Mouse (Mus musculus) left cerebral cortex, adult 2 months (tissue): Measurements from ENCODE around the gene Dll1. TPM values are rescaled to one million over a fixed set of nuclear protein-coding genes. Genes with fewer than 3 reads are reported as not detected.
A peak's percentile ranks its signal among the peaks of the same experiment; 100 is the strongest.

Source experiments
- DNase-seq, 2 experiments: peaks; one replicate each; pipeline ENCODE4 v3.0.0; 2021 to 2022; ENCODE audit warnings: low spot score in 2 of 2, mixed read lengths in 1 of 2; ENCODE audit errors: extremely low spot score in 1 of 2
- H3K27ac ChIP-seq: fragments of 200-600 bp; 2 replicates; pipeline ENCODE4 v1.8.1; 2022
- H3K4me3 ChIP-seq: fragments of 200-600 bp; 2 replicates; pipeline ENCODE4 v1.8.1; 2022
- CTCF ChIP-seq: fragments of 200-600 bp; IDR thresholded peaks from 2 replicates; pipeline ENCODE4 v1.8.1; 2022; ENCODE audit warnings: antibody characterized with exemption, mild to moderate bottlenecking, moderate library complexity
- intact Hi-C: fragments of 180-260 bp; cut with DNase I; formaldehyde crosslinking; loops from one replicate; pipeline ENCODE4 v1.15.1; 2025
- total RNA-seq, 2 experiments: library from RNA; stranded (reverse); gene quantifications; 2 replicates each; pipeline ENCODE4 v1.2.3; 2021

Gene Dll1
- total RNA-seq, 2 experiments from 2014 or later = 4.8 to 7.1 TPM

GRCm38 (mm10) chr17:15377901-15378300, 1.2 kb upstream of the Dll1 start:
- peak; percentile 72 for TF ChIP-seq CTCF
- H3K27ac ChIP-seq = no peak overlapping the region
- no peak overlapping the region for H3K4me3 ChIP-seq
- intact Hi-C loops = loop anchor here (1.0 to 5.0 kb wide), 4 partner anchors 91 to 313 kb away; no protein-coding TSS in a partner anchor
- DNase-seq = no peak

- no peak for TF ChIP-seq CTCF
- Histone ChIP-seq H3K27ac (peak overlapping the region; percentile 75), H3K4me3 (peak overlapping the region; percentile 65)
- intact Hi-C loops = loop anchor here (2.0 to 5.0 kb wide), 3 partner anchors 93 to 169 kb away; no protein-coding TSS in a partner anchor
- peak; percentile 45 to 62 for DNase-seq
These were observed 775 bp downstream of the Dll1 start for GRCm38 (mm10) chr17:15375701-15376493.

GRCm38 (mm10) chr17:15375224-15375623, 1.4 kb downstream of the Dll1 start:
- Histone ChIP-seq H3K4me3 (peak overlapping the region; percentile 65), H3K27ac (peak overlapping the region; percentile 66)
- no peak for TF ChIP-seq CTCF
- intact Hi-C loops = loop anchor here (5.0 kb wide), 2 partner anchors 123 to 168 kb away; no protein-coding TSS in a partner anchor
- peak in 1 of 2 experiments; percentile 14 for DNase-seq

- no peak for DNase-seq
- TF ChIP-seq CTCF = no peak
- Histone ChIP-seq H3K4me3 (peak overlapping the region; percentile 65), H3K27ac (peak overlapping the region; percentile 25; the same call in 1 of the 2 replicates)
- intact Hi-C loops = loop anchor here (5.0 kb wide), 2 partner anchors 122 to 167 kb away; no protein-coding TSS in a partner anchor
These were observed 2.1 kb downstream of the Dll1 start for GRCm38 (mm10) chr17:15374321-15375141.

GRCm38 (mm10) chr17:15372931-15373652, 3.6 kb downstream of the Dll1 start:
- H3K27ac ChIP-seq = no peak overlapping the region
- no peak for DNase-seq
- no peak for TF ChIP-seq CTCF
- intact Hi-C loops = no loop called here
- H3K4me3 ChIP-seq = no peak overlapping the region

- no peak overlapping the region for H3K4me3 ChIP-seq
- no peak for TF ChIP-seq CTCF
- no peak overlapping the region for H3K27ac ChIP-seq
- peak in 1 of 2 experiments; percentile 7 for DNase-seq
- intact Hi-C loops = no loop called here
These were observed 4.5 kb downstream of the Dll1 start for GRCm38 (mm10) chr17:15371967-15372835.

- Histone ChIP-seq H3K4me3 (no peak overlapping the region), H3K27ac (no peak overlapping the region)
- TF ChIP-seq CTCF = no peak
- intact Hi-C loops = no loop called here
- no peak for DNase-seq
These were observed 6.3 kb downstream of the Dll1 start for GRCm38 (mm10) chr17:15370401-15370800.

- Histone ChIP-seq H3K27ac (no peak overlapping the region), H3K4me3 (no peak overlapping the region)
- no peak for DNase-seq
- TF ChIP-seq CTCF = no peak
- intact Hi-C loops = no loop called here
These were observed 11.0 kb downstream of the Dll1 start for GRCm38 (mm10) chr17:15365650-15366049.

- intact Hi-C loops = no loop called here
- no peak overlapping the region for H3K27ac ChIP-seq
- H3K4me3 ChIP-seq = no peak overlapping the region
- TF ChIP-seq CTCF = no peak
- no peak for DNase-seq
These were observed 13.0 kb downstream of the Dll1 start for GRCm38 (mm10) chr17:15363656-15364055.

GRCm38 (mm10) chr17:15357071-15357470, 19.6 kb downstream of the Dll1 start:
- intact Hi-C loops = no loop called here

GRCm38 (mm10) chr17:15356526-15356925, 20.1 kb downstream of the Dll1 start:
- TF ChIP-seq CTCF = no peak
- no peak for DNase-seq
- H3K27ac ChIP-seq = no peak overlapping the region
- no peak overlapping the region for H3K4me3 ChIP-seq
- intact Hi-C loops = no loop called here

More at GRCm38 (mm10) chr17:15357071-15357470, 19.6 kb downstream of the Dll1 start:
- no peak overlapping the region for H3K27ac ChIP-seq
- DNase-seq = no peak
- no peak overlapping the region for H3K4me3 ChIP-seq
- TF ChIP-seq CTCF = no peak
